Mouse (Mus musculus): ENCODE measurements at regions not wholly inside any gene's neighbourhood (a gene's known extent, or its start where the extent isn't known, plus 50 kb on each side); places are given as distances from the start of the nearest gene placed in this dataset.

- WGBS = 58% methylated on average over 1 of the region's 1 CpGs
- no peak for ATAC-seq (ENCODE audit: low FRiP score, low TSS enrichment)
- H3K4me2 ChIP-seq (replicated peaks; ENCODE audit: low read depth, low read length) = no peak overlapping the region
- no peak overlapping the region for H3K27ac ChIP-seq (ENCODE audit: low read length)
- H3K4me3 ChIP-seq (ENCODE audit: low read length) = no peak overlapping the region
- H3K4me1 ChIP-seq (ENCODE audit: insufficient read depth, low read length) = no peaks in the 10 kb centered on the region
- H3K27me3 ChIP-seq (ENCODE audit: insufficient read depth, low read length) = no peaks in the 10 kb centered on the region
- H3K9ac ChIP-seq (replicated peaks; ENCODE audit: low read length) = no peak overlapping the region
- no peaks in the 10 kb centered on the region for H3K36me3 ChIP-seq (ENCODE audit: insufficient read depth, low read length)
- H3K9me3 ChIP-seq (ENCODE audit: low read length) = no peaks in the 10 kb centered on the region
These were observed 1387.3 kb upstream of the Slc10a2 start for GRCm38 (mm10) chr8:6492453-6492852.

- H3K27me3 ChIP-seq (ENCODE audit: insufficient read depth, low read length) = no peaks in the 10 kb centered on the region
- no peaks in the 10 kb centered on the region for H3K4me1 ChIP-seq (ENCODE audit: insufficient read depth, low read length)
- no peaks in the 10 kb centered on the region for H3K36me3 ChIP-seq (ENCODE audit: insufficient read depth, low read length)
- no peak overlapping the region for H3K9ac ChIP-seq (replicated peaks; ENCODE audit: low read length)
- H3K9me3 ChIP-seq (ENCODE audit: low read length) = no peaks in the 10 kb centered on the region
- H3K27ac ChIP-seq (ENCODE audit: low read length) = no peak overlapping the region
- no peak overlapping the region for H3K4me2 ChIP-seq (replicated peaks; ENCODE audit: low read depth, low read length)
- ATAC-seq (ENCODE audit: low FRiP score, low TSS enrichment) = no peak
- 71% methylated on average over 1 of the region's 1 CpGs for WGBS
- no peak overlapping the region for H3K4me3 ChIP-seq (ENCODE audit: low read length)
These were observed 1376.8 kb upstream of the Slc10a2 start for GRCm38 (mm10) chr8:6481966-6482365.

DNA sequence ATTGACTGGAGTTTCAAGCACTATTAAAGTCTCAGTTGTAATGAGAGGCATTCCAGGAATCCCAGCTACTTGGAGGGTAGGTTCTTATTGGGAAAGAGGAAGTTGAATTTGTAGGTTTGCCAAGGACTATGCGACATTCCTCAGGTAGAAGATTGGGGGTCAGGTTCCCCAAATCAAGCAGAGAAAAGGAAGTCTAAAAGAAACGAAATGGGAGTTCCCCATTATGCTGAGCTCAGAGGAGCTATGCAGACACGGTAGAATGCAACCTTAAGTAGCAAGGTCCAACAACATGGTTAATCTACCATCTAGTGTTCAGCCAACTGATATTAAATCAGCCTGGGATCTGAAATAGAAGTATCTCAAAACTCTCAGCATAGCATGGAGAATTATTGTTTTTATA lies 1365.9 kb upstream of the Slc10a2 start:
- H3K4me1 ChIP-seq (ENCODE audit: insufficient read depth, low read length) = no peaks in the 10 kb centered on the region
- WGBS = 77% methylated on average over 3 of the region's 3 CpGs
- no peak overlapping the region for H3K4me2 ChIP-seq (replicated peaks; ENCODE audit: low read depth, low read length)
- no peak overlapping the region for H3K9ac ChIP-seq (replicated peaks; ENCODE audit: low read length)
- ATAC-seq (ENCODE audit: low FRiP score, low TSS enrichment) = no peak
- no peaks in the 10 kb centered on the region for H3K27me3 ChIP-seq (ENCODE audit: insufficient read depth, low read length)
- no peaks in the 10 kb centered on the region for H3K9me3 ChIP-seq (ENCODE audit: low read length)
- H3K4me3 ChIP-seq (ENCODE audit: low read length) = no peak overlapping the region
- no peaks in the 10 kb centered on the region for H3K36me3 ChIP-seq (ENCODE audit: insufficient read depth, low read length)
- H3K27ac ChIP-seq (ENCODE audit: low read length) = no peak overlapping the region

DNA sequence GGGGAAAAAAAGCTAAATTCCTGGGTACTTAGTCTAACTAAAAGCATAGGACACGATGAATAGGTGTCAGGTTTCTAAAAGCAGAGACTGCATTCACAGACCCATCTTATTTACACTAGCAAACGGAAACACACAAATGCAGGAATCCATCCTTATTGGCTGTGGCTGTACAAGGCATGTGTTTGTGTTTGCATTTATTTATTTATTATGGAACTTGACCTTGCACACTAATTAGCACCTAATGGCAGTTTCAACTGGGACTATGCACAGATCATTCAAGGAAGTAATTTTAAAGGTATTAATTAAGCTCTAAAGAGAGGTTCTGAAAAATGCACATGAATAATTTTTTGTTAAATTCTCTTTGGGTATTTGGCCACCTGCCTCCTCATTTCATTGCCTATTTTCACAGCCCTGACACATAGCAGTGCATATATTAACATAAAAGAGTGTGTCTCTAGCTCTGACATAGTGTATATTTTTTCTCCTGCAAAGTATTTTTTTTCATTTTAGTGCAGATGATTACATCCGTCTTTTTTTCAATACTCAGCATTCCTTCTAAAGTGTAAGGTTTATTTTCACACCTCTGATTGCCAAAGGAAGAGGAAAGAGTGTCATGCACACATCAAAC lies 1351.5 kb upstream of the Slc10a2 start:
- 43% methylated on average over 3 of the region's 3 CpGs for WGBS
- no peak overlapping the region for H3K27ac ChIP-seq (ENCODE audit: low read length)
- no peaks in the 10 kb centered on the region for H3K4me1 ChIP-seq (ENCODE audit: insufficient read depth, low read length)
- no peaks in the 10 kb centered on the region for H3K27me3 ChIP-seq (ENCODE audit: insufficient read depth, low read length)
- ATAC-seq (ENCODE audit: low FRiP score, low TSS enrichment) = no peak
- H3K36me3 ChIP-seq (ENCODE audit: insufficient read depth, low read length) = no peaks in the 10 kb centered on the region
- no peaks in the 10 kb centered on the region for H3K9me3 ChIP-seq (ENCODE audit: low read length)
- no peak overlapping the region for H3K9ac ChIP-seq (replicated peaks; ENCODE audit: low read length)
- H3K4me3 ChIP-seq (ENCODE audit: low read length) = no peak overlapping the region
- no peak overlapping the region for H3K4me2 ChIP-seq (replicated peaks; ENCODE audit: low read depth, low read length)

DNA sequence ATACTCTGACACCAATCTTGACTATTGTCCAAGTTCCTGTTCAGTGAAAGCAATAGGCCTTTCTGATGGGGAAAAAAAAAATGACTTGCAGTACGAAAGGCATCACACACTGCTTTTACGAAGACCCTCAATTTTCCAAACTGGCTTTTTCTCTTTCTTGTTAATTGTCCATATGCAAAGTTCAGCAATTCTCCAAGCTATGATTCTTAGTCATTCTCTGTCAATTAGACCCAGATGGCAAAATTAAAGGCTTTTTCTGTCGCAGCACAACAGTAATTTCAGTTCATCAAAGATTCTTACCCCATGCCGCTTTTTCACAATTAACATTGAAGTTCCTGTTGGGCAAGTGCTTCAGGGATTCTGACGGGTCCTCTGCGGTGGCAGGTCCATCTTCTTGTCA lies 1343.2 kb upstream of the Slc10a2 start:
- Histone ChIP-seq H3K27ac (ENCODE audit: low read length) (no peak overlapping the region), H3K9me3 (ENCODE audit: low read length) (no peaks in the 10 kb centered on the region), H3K4me2 (replicated peaks; ENCODE audit: low read depth, low read length) (no peak overlapping the region), H3K9ac (replicated peaks; ENCODE audit: low read length) (no peak overlapping the region), H3K4me1 (ENCODE audit: insufficient read depth, low read length) (no peaks in the 10 kb centered on the region), H3K36me3 (ENCODE audit: insufficient read depth, low read length) (no peaks in the 10 kb centered on the region), H3K27me3 (ENCODE audit: insufficient read depth, low read length) (no peaks in the 10 kb centered on the region), H3K4me3 (ENCODE audit: low read length) (no peak overlapping the region)
- ATAC-seq (ENCODE audit: low FRiP score, low TSS enrichment) = no peak
- WGBS = 73% methylated on average over 6 of the region's 6 CpGs

GRCm38 (mm10) chr8:6439069-6439468 lies 1333.9 kb upstream of the Slc10a2 start:
- Histone ChIP-seq H3K27ac (ENCODE audit: low read length) (no peak overlapping the region), H3K4me2 (replicated peaks; ENCODE audit: low read depth, low read length) (no peak overlapping the region), H3K27me3 (ENCODE audit: insufficient read depth, low read length) (no peaks in the 10 kb centered on the region), H3K9ac (replicated peaks; ENCODE audit: low read length) (no peak overlapping the region), H3K36me3 (ENCODE audit: insufficient read depth, low read length) (no peaks in the 10 kb centered on the region), H3K4me1 (ENCODE audit: insufficient read depth, low read length) (no peaks in the 10 kb centered on the region), H3K4me3 (ENCODE audit: low read length) (no peak overlapping the region), H3K9me3 (ENCODE audit: low read length) (no peaks in the 10 kb centered on the region)
- no peak for ATAC-seq (ENCODE audit: low FRiP score, low TSS enrichment)
- 65% methylated on average over 4 of the region's 4 CpGs for WGBS

Data from kidney, embryonic 16.5 days (tissue).